Mouse (Mus musculus) liver, embryonic 15.5 days (tissue): ENCODE results near the gene Vmn1r44. TPM values are rescaled to one million over a fixed set of nuclear protein-coding genes. Genes with fewer than 3 reads are reported as not detected.
"Not testable (repeated sequence)": the region's sequence is repeated elsewhere in the genome, so short reads cannot be mapped to it uniquely, and the experiment has no call there.

Experiments
- ATAC-seq: fragments of 200-750 bp; cut with Nextera tagmentation; 2 replicates; pipeline ENCODE4 v1.8.0; 2017; ENCODE audit warnings: moderate number of reproducible peaks, mild to moderate bottlenecking, moderate library complexity; ENCODE audit not compliant: insufficient read depth
- H3K27ac ChIP-seq: fragments of 300-500 bp; sonication (generic); replicated peaks from 2 replicates; pipeline ENCODE4 v1.5.1; 2015; ENCODE audit warnings: mild to moderate bottlenecking, inconsistent platforms
- H3K27me3 ChIP-seq: fragments of 300-500 bp; sonication (generic); 2 replicates; pipeline ENCODE4 v1.6.1; 2015; ENCODE audit warnings: mild to moderate bottlenecking, inconsistent platforms
- H3K36me3 ChIP-seq: fragments of 300-500 bp; sonication (generic); replicated peaks from 2 replicates; pipeline ENCODE4 v1.6.1; 2015; ENCODE audit warnings: moderate library complexity, mild to moderate bottlenecking, inconsistent platforms
- H3K4me1 ChIP-seq: fragments of 300-500 bp; sonication (generic); replicated peaks from 2 replicates; pipeline ENCODE4 v1.6.1; 2015; ENCODE audit warnings: inconsistent platforms
- H3K4me2 ChIP-seq: fragments of 300-500 bp; sonication (generic); 2 replicates; pipeline ENCODE4 v1.6.1; 2015; ENCODE audit warnings: moderate library complexity, mild to moderate bottlenecking, inconsistent platforms
- H3K4me3 ChIP-seq: fragments of 300-500 bp; sonication (generic); replicated peaks from 2 replicates; pipeline ENCODE4 v1.5.1; 2015; ENCODE audit warnings: mild to moderate bottlenecking, inconsistent platforms
- H3K9ac ChIP-seq: fragments of 300-500 bp; sonication (generic); 2 replicates; pipeline ENCODE4 v1.6.1; 2015; ENCODE audit warnings: moderate library complexity, mild to moderate bottlenecking, inconsistent platforms
- H3K9me3 ChIP-seq: fragments of 300-500 bp; sonication (generic); replicated peaks from 2 replicates; pipeline ENCODE4 v1.6.1; 2016; ENCODE audit warnings: inconsistent platforms
- WGBS: fragments of 180-500 bp; shearing (Covaris S2); methylation state at CpG from one replicate; pipeline ENCODE4 v1.1.7; 2015; ENCODE audit warnings: mixed read lengths; ENCODE audit not compliant: insufficient replicate concordance; 5-methylcytosine and 5-hydroxymethylcytosine counted together
- polyA plus RNA-seq: library from polyadenylated mRNA; unstranded; fragments of >200 nt; fragmentation: Nextera tagmentation; extraction: Ambion mirVana; gene quantifications from 2 replicates; pipeline ENCODE4 v1.2.1, GENCODE M21; 2015

The Vmn1r44 gene
- not detected in 2 replicates for polyA plus RNA-seq

DNA sequence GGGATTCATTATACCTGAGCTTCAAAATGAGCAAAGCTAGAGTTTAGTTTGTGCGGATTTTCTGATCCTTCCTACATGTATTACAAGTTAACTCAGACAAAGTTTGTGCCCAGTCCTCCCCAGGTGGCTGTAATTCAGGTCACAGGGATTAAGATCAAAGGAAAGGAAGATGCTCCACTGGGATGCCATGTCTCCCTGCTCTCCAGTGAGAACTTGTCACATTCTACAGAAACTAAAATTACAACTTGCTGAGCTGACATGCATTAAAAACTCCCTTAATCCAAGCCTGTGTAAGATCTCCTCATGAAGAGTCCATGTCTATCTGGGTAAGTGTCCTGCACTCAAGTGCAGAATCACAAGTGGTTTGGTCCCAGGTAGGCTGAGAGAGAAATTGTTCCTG, at the start of gene Vmn1r44:
TSS of gene Vmn1r44 (plus strand) at position 301 of the 400 bp plus-strand sequence.
- Histone ChIP-seq H3K9ac (no peak within 1 kb of the TSS), H3K36me3 (no peaks in the 10 kb centered on the region), H3K27me3 (no peaks in the 10 kb centered on the region), H3K4me2 (no peak within 1 kb of the TSS), H3K4me1 (no peaks in the 10 kb centered on the region), H3K9me3 (no peaks in the 10 kb centered on the region), H3K27ac (no peak within 1 kb of the TSS), H3K4me3 (no peak within 1 kb of the TSS)
- WGBS, result 61% methylated on average over 1 of the region's 1 CpGs
- ATAC-seq, result no peak

DNA sequence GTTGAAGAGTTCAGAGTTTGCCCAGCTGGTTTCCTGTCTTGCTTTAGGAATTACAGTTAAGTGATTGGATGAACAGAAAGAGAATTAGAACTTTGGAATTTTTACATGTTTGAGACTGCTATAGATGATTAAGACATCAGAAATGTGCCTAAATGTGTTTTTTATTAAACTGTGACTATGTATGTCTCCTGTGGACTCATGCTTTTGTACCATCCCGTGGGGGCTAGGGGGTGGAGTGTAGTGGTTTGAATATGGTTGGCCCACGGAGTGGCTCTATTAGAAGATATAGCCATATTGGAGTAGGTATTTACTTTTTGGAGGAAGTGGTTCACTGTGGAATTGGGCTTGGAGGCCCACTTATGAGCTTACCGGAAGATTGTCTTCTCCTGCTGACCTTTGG, 25.9 kb upstream of the Vmn1r44 start:
- no peaks in the 10 kb centered on the region for H3K27me3 ChIP-seq
- 54% methylated on average over 3 of the region's 3 CpGs for WGBS
- no peak overlapping the region for H3K9ac ChIP-seq
- H3K9me3 ChIP-seq, result 0 out of 2 replicates have a peak, but pooled peaks cover 6% of the 10 kb centered on the region
- H3K4me1 ChIP-seq, result no peaks in the 10 kb centered on the region
- H3K27ac ChIP-seq, result no peak overlapping the region
- no peak for ATAC-seq
- no peak overlapping the region for H3K4me2 ChIP-seq
- H3K36me3 ChIP-seq, result no peaks in the 10 kb centered on the region
- H3K4me3 ChIP-seq, result no peak overlapping the region

- WGBS, result 51% methylated on average over 2 of the region's 2 CpGs
Observed at GRCm38 (mm10) chr6:89859839-89860238, 23.6 kb upstream of the Vmn1r44 start.

GRCm38 (mm10) chr6:89863792-89864191, 19.7 kb upstream of the Vmn1r44 start:
- Histone ChIP-seq H3K4me2 (no peak overlapping the region), H3K27ac (no peak overlapping the region), H3K9me3 (no peaks in the 10 kb centered on the region; the same call in 1 of the 2 replicates), H3K4me3 (no peak overlapping the region), H3K36me3 (no peaks in the 10 kb centered on the region), H3K27me3 (no peaks in the 10 kb centered on the region), H3K4me1 (no peaks in the 10 kb centered on the region), H3K9ac (no peak overlapping the region)
- ATAC-seq, result no peak
- 46% methylated on average over 4 of the region's 4 CpGs for WGBS

More at GRCm38 (mm10) chr6:89859839-89860238, 23.6 kb upstream of the Vmn1r44 start:
- no peaks in the 10 kb centered on the region for H3K36me3 ChIP-seq
- no peak overlapping the region for H3K9ac ChIP-seq
- H3K4me2 ChIP-seq, result no peak overlapping the region
- H3K4me3 ChIP-seq, result no peak overlapping the region
- no peaks in the 10 kb centered on the region for H3K27me3 ChIP-seq
- peaks cover 6% of the 10 kb centered on the region; the same call in 1 of the 2 replicates for H3K9me3 ChIP-seq
- no peaks in the 10 kb centered on the region for H3K4me1 ChIP-seq
- no peak overlapping the region for H3K27ac ChIP-seq
- ATAC-seq, result no peak

DNA sequence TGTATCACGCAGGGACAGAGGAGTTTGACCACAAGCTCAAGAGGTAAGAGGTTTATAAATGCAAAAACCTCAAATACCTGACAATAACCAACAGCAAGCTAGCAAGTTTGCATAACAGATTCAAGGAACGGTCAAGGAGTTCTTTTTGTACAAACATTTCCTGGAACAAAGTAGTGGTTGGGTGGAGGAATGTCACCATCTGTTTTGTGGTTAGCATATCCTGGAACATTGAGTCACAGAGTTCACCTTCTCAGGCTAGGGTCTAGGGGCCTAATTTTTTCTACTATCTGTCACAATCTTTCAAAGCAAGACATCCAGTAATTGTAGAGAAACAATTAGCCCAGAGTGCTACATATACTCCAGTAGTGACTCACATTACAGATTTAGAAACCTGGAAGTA, 16.2 kb upstream of the Vmn1r44 start:
- Histone ChIP-seq H3K9ac (no peak overlapping the region), H3K4me1 (no peaks in the 10 kb centered on the region), H3K4me2 (no peak overlapping the region), H3K4me3 (no peak overlapping the region), H3K36me3 (no peaks in the 10 kb centered on the region), H3K27ac (no peak overlapping the region), H3K9me3 (no peaks in the 10 kb centered on the region; the same call in 1 of the 2 replicates), H3K27me3 (no peaks in the 10 kb centered on the region)
- WGBS, result 51% methylated on average over 2 of the region's 2 CpGs
- no peak for ATAC-seq

- 77% methylated on average over 2 of the region's 2 CpGs for WGBS
- H3K9ac ChIP-seq, result no peak overlapping the region
- no peaks in the 10 kb centered on the region for H3K4me1 ChIP-seq
- H3K36me3 ChIP-seq, result no peaks in the 10 kb centered on the region
- H3K4me2 ChIP-seq, result no peak overlapping the region
- no peaks in the 10 kb centered on the region for H3K27me3 ChIP-seq
- no peak overlapping the region for H3K4me3 ChIP-seq
- no peak overlapping the region for H3K27ac ChIP-seq
- no peak for ATAC-seq
- H3K9me3 ChIP-seq, result no peaks in the 10 kb centered on the region; the same call in 1 of the 2 replicates
Observed at GRCm38 (mm10) chr6:89867976-89868375, 15.5 kb upstream of the Vmn1r44 start.

DNA sequence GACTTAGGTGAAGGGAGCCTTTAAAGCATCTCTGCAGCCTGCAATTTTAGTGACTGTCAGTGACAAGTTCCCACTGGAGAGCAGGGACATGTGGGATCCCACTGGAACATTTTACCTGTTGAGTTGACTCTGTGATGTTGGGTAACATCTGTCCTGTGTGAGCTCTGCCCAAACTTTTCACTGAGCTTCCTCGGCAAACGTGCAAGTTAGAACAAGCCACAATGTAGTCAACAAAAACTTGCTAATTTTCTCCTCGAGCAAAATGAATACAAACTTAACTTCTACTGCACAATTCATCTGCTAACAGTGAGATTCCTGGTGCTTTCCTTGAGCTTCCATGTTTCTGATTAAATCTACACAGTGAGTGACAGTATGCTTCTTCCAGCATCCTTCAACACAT, 7.1 kb upstream of the Vmn1r44 start, which contains the start of the genes Vmn1r42 and Vmn1r43:
TSS of gene Vmn1r42 (minus strand) at position 101 of the 400 bp plus-strand sequence.
TSS of gene Vmn1r43 (minus strand) at position 101 of the 400 bp plus-strand sequence.
- not testable (repeated sequence) for H3K4me3 ChIP-seq

GRCm38 (mm10) chr6:89876963-89877362, 6.5 kb upstream of the Vmn1r44 start:
- Histone ChIP-seq H3K9me3 (no peaks in the 10 kb centered on the region), H3K9ac (no peak overlapping the region), H3K4me2 (no peak overlapping the region), H3K4me3 (no peak overlapping the region), H3K4me1 (no peaks in the 10 kb centered on the region), H3K27me3 (no peaks in the 10 kb centered on the region), H3K27ac (no peak overlapping the region), H3K36me3 (no peaks in the 10 kb centered on the region)
- no peak for ATAC-seq
- whole genome bisulfite sequencing, result 37% methylated on average over 2 of the region's 2 CpGs

More for the DNA sequence above, 7.1 kb upstream of the Vmn1r44 start, which contains the start of the genes Vmn1r42 and Vmn1r43:
- H3K27ac ChIP-seq, H3K9ac ChIP-seq, H3K9me3 ChIP-seq, H3K27me3 ChIP-seq, H3K4me2 ChIP-seq, H3K36me3 ChIP-seq, H3K4me1 ChIP-seq, ATAC-seq: not testable (repeated sequence)
- 53% methylated on average over 3 of the region's 3 CpGs for WGBS

DNA sequence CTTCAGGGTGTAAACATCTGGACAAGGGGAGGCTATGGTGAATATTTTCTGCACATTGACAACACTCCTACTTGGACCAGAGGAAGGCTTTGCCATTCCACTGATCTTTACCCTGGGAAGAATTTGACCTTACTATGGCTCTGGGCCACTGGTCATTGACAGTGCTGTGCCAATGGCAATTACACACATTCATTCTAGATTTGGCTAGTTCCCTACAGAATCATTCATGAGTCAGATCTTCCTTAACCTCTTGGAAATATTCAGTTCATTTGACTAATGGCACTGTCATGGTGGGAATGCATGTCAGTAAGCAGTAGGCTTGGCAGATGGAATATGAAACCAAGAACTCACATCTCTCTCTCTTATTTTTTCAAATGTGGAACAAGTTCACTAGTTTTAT, 2.6 kb upstream of the Vmn1r44 start:
- no peak overlapping the region for H3K4me3 ChIP-seq
- H3K36me3 ChIP-seq, result no peaks in the 10 kb centered on the region
- H3K9ac ChIP-seq, result no peak overlapping the region
- no peaks in the 10 kb centered on the region for H3K27me3 ChIP-seq
- no peaks in the 10 kb centered on the region for H3K9me3 ChIP-seq
- no peak overlapping the region for H3K4me2 ChIP-seq
- H3K4me1 ChIP-seq, result no peaks in the 10 kb centered on the region
- H3K27ac ChIP-seq, result no peak overlapping the region
- no peak for ATAC-seq

GRCm38 (mm10) chr6:89883812-89884211, 352 bp downstream of the Vmn1r44 start:
- Histone ChIP-seq H3K27me3 (no peaks in the 10 kb centered on the region), H3K36me3 (no peaks in the 10 kb centered on the region), H3K27ac (no peak overlapping the region), H3K9me3 (no peaks in the 10 kb centered on the region), H3K9ac (no peak overlapping the region), H3K4me3 (no peak overlapping the region), H3K4me1 (no peaks in the 10 kb centered on the region), H3K4me2 (no peak overlapping the region)
- ATAC-seq, result no peak
- 34% methylated on average over 2 of the region's 2 CpGs for WGBS

DNA sequence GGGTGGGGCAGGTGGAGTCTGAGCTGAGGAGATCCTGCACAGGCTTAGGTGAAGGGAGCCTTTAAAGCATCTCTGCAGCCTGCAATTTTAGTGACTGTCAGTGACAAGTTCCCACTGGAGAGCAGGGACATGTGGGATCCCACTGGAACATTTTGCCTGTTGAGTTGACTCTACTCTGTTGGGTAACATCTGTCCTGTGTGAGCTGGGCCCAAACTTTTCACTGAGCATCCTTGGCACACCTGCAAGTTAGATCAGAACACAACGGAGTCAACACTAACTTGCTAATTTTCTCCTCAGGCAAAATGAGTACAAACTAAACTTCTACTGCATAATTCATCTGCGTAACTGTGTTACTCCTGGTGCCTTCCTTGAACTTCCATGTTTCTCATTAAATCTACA, 57.0 kb downstream of the Vmn1r44 start, which contains the start of gene Vmn1r45:
TSS of gene Vmn1r45 (minus strand) at position 101 of the 400 bp plus-strand sequence.
- 76% methylated on average over 2 of the region's 2 CpGs for WGBS
- H3K4me1 ChIP-seq, H3K9ac ChIP-seq, H3K4me3 ChIP-seq, H3K27me3 ChIP-seq, H3K9me3 ChIP-seq, ATAC-seq, H3K4me2 ChIP-seq, H3K36me3 ChIP-seq, H3K27ac ChIP-seq: not testable (repeated sequence)

GRCm38 (mm10) chr6:89940926-89941325, 57.5 kb downstream of the Vmn1r44 start:
- H3K36me3 ChIP-seq, result no peaks in the 10 kb centered on the region
- 54% methylated on average over 2 of the region's 2 CpGs for WGBS

More at GRCm38 (mm10) chr6:89940926-89941325, 57.5 kb downstream of the Vmn1r44 start:
- Histone ChIP-seq H3K4me3 (no peak overlapping the region), H3K4me1 (no peaks in the 10 kb centered on the region), H3K9me3 (no peaks in the 10 kb centered on the region), H3K9ac (no peak overlapping the region), H3K27me3 (no peaks in the 10 kb centered on the region), H3K4me2 (no peak overlapping the region), H3K27ac (no peak overlapping the region)
- ATAC-seq, result no peak
